Mouse (Mus musculus): ENCODE results near the gene Creb5. TPM values are rescaled to one million over a fixed set of nuclear protein-coding genes. Genes with fewer than 3 reads are reported as not detected.
"Not testable (repeated sequence)": the region's sequence is repeated elsewhere in the genome, so short reads cannot be mapped to it uniquely, and the experiment has no call there.

Creb5 gene
- polyA plus RNA-seq, 1 experiment, result 2.3 TPM

DNA sequence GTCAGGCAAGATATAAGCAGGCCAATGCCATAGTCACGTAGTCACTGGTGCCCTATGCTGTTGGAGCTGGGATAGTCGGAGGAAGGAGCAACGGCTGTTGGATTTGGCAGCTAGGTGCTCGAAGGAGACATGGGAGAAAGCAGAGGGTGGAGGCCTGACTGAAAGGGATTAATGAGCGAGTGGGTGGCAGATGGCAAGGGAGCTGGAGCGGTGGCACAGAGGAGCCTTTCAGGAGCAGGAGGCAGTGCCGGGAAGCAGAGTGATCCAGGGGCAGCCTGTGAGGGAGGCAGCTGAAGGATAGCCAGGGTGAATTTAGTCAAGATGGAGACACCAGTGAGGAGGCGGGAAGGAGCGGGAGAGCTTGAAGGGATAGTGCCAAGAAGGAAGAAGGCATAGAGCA, 84.9 kb downstream of the Creb5 start:
- TF ChIP-seq POLR2A (IDR thresholded peaks at IDR 0.05; ENCODE audit: extremely low read depth, insufficient read depth, low read length), result no peak
- no peak for TF ChIP-seq CTCF (IDR thresholded peaks at IDR 0.05; ENCODE audit: extremely low read depth, insufficient read depth, low read length)
- H3K27ac ChIP-seq (ENCODE audit: insufficient read depth, low read length), result no peak overlapping the region
- H3K4me1 ChIP-seq (ENCODE audit: control insufficient read depth, insufficient read depth, low read length), result no peaks in the 10 kb centered on the region; the same call in 1 of the 2 replicates
- H3K4me3 ChIP-seq (ENCODE audit: insufficient read depth, low read length), result no peak overlapping the region

- TF ChIP-seq POLR2A (IDR thresholded peaks at IDR 0.05; ENCODE audit: extremely low read depth, insufficient read depth, low read length), result no peak
- TF ChIP-seq CTCF (IDR thresholded peaks at IDR 0.05; ENCODE audit: extremely low read depth, insufficient read depth, low read length), result no peak
- Histone ChIP-seq H3K4me1 (ENCODE audit: control insufficient read depth, insufficient read depth, low read length) (no peaks in the 10 kb centered on the region; the same call in 1 of the 2 replicates), H3K4me3 (ENCODE audit: insufficient read depth, low read length) (no peak overlapping the region), H3K27ac (ENCODE audit: insufficient read depth, low read length) (no peak overlapping the region)
Measured at GRCm38 (mm10) chr6:53374315-53374941, 87.4 kb downstream of the Creb5 start.

DNA sequence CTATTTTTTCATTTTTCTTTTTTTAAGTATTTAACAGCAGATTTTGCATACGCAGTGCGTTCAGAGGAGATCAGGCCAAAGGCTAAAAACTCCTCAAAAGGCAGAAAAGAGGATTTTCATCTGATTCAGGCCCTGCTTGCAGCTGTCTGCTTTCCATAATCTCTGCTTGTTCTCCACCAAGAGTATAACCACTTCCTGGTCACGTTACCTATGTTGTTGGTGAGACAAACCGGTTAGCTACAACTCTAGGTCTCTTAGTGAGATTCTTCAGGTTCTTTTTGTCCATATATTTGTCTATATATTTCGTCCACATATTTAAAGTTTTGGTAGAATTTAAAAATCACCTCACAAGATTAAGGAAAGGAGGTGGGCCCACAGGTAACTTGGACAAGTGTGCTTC, 102.2 kb downstream of the Creb5 start:
- no peak for TF ChIP-seq POLR2A (IDR thresholded peaks at IDR 0.05; ENCODE audit: extremely low read depth, insufficient read depth, low read length)
- Histone ChIP-seq H3K27ac (ENCODE audit: insufficient read depth, low read length) (no peak overlapping the region), H3K4me3 (ENCODE audit: insufficient read depth, low read length) (no peak overlapping the region), H3K4me1 (ENCODE audit: control insufficient read depth, insufficient read depth, low read length) (no peaks in the 10 kb centered on the region)

DNA sequence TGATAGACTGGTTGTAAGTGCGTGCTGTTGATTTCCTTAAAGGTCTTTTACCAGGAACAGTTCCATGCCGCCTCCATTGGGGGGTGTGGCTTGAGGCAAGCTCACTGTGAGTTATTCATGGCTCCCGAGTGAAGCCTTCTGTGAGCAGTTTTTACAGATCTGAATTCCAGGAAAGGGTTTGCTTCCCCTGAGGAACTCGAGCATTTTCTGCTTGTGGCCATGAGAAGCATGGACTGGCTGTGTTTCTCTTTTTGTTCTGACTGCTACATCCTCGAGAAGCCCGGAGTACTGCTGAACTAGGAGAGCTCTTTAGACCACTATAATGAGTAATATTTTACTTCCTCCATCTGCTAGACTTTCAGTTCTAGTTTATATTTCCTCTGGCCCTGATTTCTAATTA, 103.3 kb downstream of the Creb5 start:
- no peak overlapping the region for H3K27ac ChIP-seq (ENCODE audit: insufficient read depth, low read length)
- H3K4me3 ChIP-seq (ENCODE audit: insufficient read depth, low read length), result no peak overlapping the region
- no peaks in the 10 kb centered on the region for H3K4me1 ChIP-seq (ENCODE audit: control insufficient read depth, insufficient read depth, low read length)
- TF ChIP-seq POLR2A (IDR thresholded peaks at IDR 0.05; ENCODE audit: extremely low read depth, insufficient read depth, low read length) (no peak), CTCF (IDR thresholded peaks at IDR 0.05; ENCODE audit: extremely low read depth, insufficient read depth, low read length) (no peak)

DNA sequence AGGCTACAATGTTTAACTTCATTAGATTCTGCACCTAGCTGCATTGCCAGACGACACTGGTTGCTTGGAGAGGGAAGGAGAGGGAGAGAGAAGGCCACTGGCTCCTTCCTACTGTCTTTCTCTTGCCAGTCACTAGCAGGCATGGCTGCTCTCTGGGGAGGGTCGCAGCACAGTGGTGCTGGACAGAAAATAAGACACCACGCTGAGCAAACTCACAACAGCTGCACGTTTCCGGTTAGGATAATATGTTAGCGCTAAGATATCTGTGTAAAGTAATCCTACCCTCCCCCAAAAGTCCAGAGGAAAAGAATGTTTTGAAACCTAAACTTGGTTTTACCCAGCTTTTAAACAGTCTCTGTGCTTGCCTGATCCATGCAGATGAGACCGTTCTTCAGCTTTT, 107.0 kb downstream of the Creb5 start:
- Histone ChIP-seq H3K4me3 (ENCODE audit: insufficient read depth, low read length) (no peak overlapping the region), H3K4me1 (ENCODE audit: control insufficient read depth, insufficient read depth, low read length) (peaks cover 6% of the 10 kb centered on the region; the same call in 1 of the 2 replicates), H3K27ac (ENCODE audit: insufficient read depth, low read length) (no peak overlapping the region)
- TF ChIP-seq POLR2A (IDR thresholded peaks at IDR 0.05; ENCODE audit: extremely low read depth, insufficient read depth, low read length) (no peak), CTCF (IDR thresholded peaks at IDR 0.05; ENCODE audit: extremely low read depth, insufficient read depth, low read length) (no peak)

DNA sequence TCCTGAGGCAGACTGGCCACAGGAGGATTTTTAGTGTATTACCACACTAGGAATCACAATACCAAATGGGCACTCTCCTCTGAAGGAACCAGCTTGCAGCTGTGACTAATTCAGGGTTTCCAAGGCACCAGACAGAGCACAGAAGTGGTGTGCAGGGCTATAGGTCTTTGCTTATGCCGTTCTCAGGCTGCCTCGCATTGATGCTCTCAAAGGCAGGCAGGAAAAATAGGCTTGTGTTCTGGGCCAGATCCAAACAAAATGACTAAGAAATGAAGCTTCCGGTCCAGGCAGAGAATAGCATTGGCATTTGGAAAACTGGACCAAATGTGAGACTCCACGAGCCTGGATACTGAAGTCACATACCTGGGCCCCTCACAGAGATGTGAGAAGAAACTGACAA, 108.1 kb downstream of the Creb5 start:
- Histone ChIP-seq H3K4me3 (ENCODE audit: insufficient read depth, low read length) (no peak overlapping the region), H3K4me1 (ENCODE audit: control insufficient read depth, insufficient read depth, low read length) (peaks cover 6% of the 10 kb centered on the region; the same call in 1 of the 2 replicates), H3K27ac (ENCODE audit: insufficient read depth, low read length) (no peak overlapping the region)
- TF ChIP-seq POLR2A (IDR thresholded peaks at IDR 0.05; ENCODE audit: extremely low read depth, insufficient read depth, low read length), result no peak
- TF ChIP-seq CTCF (IDR thresholded peaks at IDR 0.05; ENCODE audit: extremely low read depth, insufficient read depth, low read length), result no peak

- Histone ChIP-seq H3K4me3 (ENCODE audit: insufficient read depth, low read length) (no peak overlapping the region), H3K4me1 (ENCODE audit: control insufficient read depth, insufficient read depth, low read length) (peaks cover 6% of the 10 kb centered on the region; the same call in 1 of the 2 replicates), H3K27ac (ENCODE audit: insufficient read depth, low read length) (no peak overlapping the region)
- TF ChIP-seq POLR2A (IDR thresholded peaks at IDR 0.05; ENCODE audit: extremely low read depth, insufficient read depth, low read length) (no peak), CTCF (IDR thresholded peaks at IDR 0.05; ENCODE audit: extremely low read depth, insufficient read depth, low read length) (no peak)
Measured at GRCm38 (mm10) chr6:53396421-53396820, 109.4 kb downstream of the Creb5 start.

DNA sequence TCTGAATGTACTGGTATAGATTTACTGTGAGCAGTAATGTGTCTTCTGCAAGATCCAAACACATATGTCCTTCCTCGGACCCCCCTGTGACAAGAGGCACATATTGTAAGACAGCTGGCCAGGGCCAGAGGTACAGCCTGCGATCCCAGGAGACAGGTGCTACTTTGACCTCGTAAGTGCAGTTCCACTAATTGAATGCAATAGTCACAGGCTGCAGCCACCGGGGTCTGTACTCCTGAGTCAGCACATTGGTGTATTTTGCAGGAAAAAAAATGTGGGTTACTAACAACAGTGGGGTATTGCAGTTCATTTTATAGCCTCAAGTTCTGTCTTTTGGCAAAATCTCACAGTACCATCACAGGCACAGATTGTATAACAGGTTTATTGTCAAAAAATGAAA, 110.7 kb downstream of the Creb5 start:
- H3K4me1 ChIP-seq (ENCODE audit: control insufficient read depth, insufficient read depth, low read length), result peaks cover 6% of the 10 kb centered on the region; the same call in 1 of the 2 replicates
- TF ChIP-seq POLR2A (IDR thresholded peaks at IDR 0.05; ENCODE audit: extremely low read depth, insufficient read depth, low read length) (no peak), CTCF (IDR thresholded peaks at IDR 0.05; ENCODE audit: extremely low read depth, insufficient read depth, low read length) (no peak)
- H3K27ac ChIP-seq (ENCODE audit: insufficient read depth, low read length), result no peak overlapping the region
- no peak overlapping the region for H3K4me3 ChIP-seq (ENCODE audit: insufficient read depth, low read length)

DNA sequence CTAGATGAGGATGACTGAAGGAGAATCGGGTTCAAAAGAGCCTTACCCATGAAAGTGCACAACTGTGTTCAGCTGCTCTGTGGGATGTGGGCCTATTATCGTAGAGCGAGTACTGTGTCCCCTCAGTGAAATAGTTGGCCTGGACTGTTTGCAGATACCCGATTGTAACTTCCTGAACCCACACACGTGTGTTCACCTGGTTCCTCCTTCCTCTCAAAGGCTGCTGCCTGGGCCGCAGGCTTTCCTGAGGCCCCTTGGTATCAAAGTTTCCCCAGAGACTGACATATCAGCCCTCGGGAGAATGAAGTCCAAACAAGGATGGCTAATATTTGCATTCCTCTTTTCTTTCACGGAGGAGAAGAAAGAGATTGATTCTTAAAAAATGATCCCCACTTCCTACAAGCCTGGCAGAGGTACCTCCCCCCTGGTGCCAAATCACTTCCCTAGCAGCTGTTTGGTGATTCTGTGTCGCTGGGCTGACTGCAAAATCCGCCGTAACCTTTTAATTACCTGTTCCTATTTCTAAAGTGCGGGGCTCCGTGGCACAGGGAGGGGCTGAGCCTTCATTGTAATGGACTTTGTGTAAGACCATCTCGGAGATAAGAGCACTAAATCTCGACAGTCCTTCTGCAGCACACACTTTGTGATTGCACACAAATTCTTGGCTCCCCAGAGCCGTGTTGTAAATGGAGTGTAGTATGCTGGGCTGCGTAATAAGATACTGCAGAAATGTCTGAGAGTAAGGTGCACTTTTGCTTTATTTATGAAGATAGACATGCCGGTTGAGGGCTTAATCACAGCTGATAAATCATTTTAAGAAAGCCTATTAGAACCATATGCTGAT, 111.4 kb downstream of the Creb5 start:
- Histone ChIP-seq H3K4me1 (ENCODE audit: control insufficient read depth, insufficient read depth, low read length) (peaks cover 6% of the 10 kb centered on the region; the same call in 1 of the 2 replicates), H3K27ac (ENCODE audit: insufficient read depth, low read length) (no peak overlapping the region), H3K4me3 (ENCODE audit: insufficient read depth, low read length) (no peak overlapping the region)
- no peak for TF ChIP-seq POLR2A (IDR thresholded peaks at IDR 0.05; ENCODE audit: extremely low read depth, insufficient read depth, low read length)
- no peak for TF ChIP-seq CTCF (IDR thresholded peaks at IDR 0.05; ENCODE audit: extremely low read depth, insufficient read depth, low read length)

DNA sequence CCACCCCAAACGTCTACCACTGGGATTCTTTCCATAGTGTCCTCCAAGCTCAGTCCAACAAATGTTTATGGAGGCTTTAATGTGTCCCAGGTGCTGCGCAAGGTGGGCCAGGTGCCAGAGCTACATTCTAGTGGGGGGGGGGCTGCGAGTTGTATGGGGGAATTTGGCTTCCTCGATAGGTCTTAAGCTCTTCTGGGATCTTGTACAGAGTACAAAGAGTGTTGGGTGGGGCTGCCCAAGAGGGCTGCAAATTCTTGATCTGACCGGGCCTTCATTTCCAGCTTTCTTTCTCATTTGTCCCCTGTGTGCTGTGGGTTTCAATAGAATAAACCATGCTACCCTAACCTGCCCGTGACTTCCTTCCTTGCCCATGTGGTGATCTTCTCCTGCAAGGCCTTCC, 114.3 kb downstream of the Creb5 start:
- no peak for TF ChIP-seq POLR2A (IDR thresholded peaks at IDR 0.05; ENCODE audit: extremely low read depth, insufficient read depth, low read length)
- no peak for TF ChIP-seq CTCF (IDR thresholded peaks at IDR 0.05; ENCODE audit: extremely low read depth, insufficient read depth, low read length)
- no peak overlapping the region for H3K27ac ChIP-seq (ENCODE audit: insufficient read depth, low read length)
- peaks cover 4% of the 10 kb centered on the region; the same call in 1 of the 2 replicates for H3K4me1 ChIP-seq (ENCODE audit: control insufficient read depth, insufficient read depth, low read length)
- no peak overlapping the region for H3K4me3 ChIP-seq (ENCODE audit: insufficient read depth, low read length)

DNA sequence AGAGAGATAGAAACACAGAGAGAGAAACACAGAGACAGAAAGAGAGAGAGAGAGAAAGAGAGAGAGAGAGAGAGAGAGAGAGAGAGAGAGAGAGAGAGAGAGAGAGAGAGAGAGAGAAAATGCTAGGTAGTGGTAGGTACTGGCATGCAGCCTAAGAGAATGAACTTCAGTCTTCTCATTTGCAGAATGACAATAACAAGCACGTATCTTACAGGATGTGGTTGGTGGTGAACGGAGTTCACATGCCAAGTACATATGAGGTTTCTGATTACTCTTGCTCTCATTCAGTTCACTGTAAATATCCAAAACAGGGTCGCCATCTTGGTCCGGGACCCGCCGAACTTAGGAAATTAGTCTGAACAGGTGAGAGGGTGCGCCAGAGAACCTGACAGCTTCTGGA, 115.5 kb downstream of the Creb5 start:
- not testable (repeated sequence) for H3K4me3 ChIP-seq (ENCODE audit: insufficient read depth, low read length); H3K4me1 ChIP-seq (ENCODE audit: control insufficient read depth, insufficient read depth, low read length); H3K27ac ChIP-seq (ENCODE audit: insufficient read depth, low read length)

All from cortical plate, adult 2 months (tissue).